Mouse (Mus musculus): ENCODE results near the gene Pttg1ip. TPM values are rescaled to one million over a fixed set of nuclear protein-coding genes. Genes with fewer than 3 reads are reported as not detected.

Gene Pttg1ip
- total RNA-seq, 2 experiments from 2014 or later: 71.6 to 77.6 TPM

DNA sequence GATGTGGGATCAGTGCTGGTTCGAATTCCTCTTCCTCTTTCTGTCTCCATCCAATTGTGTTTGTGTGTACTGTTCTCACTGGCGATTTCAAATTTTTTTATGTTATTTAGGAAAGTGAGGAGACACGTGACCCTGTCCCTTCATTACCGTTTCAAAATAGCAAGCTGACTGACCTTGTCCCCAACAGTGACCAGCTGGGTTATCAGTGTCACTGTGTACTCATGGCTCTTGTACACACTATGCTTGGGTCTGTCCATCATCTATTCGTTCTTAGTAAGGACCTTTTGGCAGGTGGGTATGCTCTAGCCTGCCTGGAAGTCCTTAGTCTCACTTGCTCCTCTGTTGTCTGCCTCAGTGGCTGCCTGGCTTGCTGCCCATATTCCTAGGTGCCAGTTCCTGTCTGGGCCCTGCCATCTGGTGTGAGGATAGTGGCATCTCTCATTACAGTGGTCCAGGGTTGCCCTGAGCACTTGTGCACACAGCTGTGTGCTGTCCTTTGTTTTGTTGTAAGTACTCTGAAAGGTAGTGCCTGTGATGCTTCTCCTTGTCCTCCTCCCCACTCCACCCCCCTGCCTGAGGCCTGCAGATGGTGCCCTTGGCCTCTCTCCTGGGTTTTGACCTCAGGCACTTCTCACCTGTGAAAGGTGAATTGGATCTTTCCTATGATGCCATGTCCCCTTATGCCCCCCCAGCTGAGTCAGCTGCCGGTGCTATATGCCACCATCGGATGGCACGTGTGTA is 28.9 kb downstream of the Pttg1ip start:
- H3K27ac ChIP-seq: no peak overlapping the region
- no peak overlapping the region for H3K4me3 ChIP-seq
- intact Hi-C loops (cut with DNase I): no loop called here
- no peak for TF ChIP-seq CTCF (IDR thresholded peaks at IDR 0.05)
- no peak for DNase-seq (ENCODE audit: extremely low spot score in 1 of 2, low spot score in 2 of 2)

DNA sequence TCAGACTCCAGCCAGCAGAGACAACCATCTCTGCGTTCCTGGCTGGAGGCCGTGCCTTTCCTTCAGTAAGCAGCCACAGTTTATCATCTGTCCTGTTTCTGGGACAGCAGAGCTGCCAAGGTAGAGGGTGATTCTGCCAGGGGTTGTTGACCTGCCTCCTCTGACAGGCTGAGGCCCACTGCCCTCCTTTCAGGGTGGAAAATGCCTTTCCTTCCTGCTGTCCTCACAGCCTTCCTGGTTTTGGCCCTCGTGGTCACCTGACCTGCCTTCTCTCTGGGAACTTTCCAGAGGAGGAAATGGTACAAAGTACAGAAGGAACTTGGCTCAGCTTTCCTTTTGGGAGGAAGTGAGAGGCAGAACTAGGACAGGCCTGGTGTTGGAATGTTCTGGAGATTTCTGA is 31.9 kb downstream of the Pttg1ip start:
- H3K27ac ChIP-seq: peak overlapping the region; percentile 67
- intact Hi-C loops (cut with DNase I): no loop called here
- DNase-seq (ENCODE audit: extremely low spot score in 1 of 2, low spot score in 2 of 2): no peak
- H3K4me3 ChIP-seq: no peak overlapping the region
- TF ChIP-seq CTCF (IDR thresholded peaks at IDR 0.05): no peak

DNA sequence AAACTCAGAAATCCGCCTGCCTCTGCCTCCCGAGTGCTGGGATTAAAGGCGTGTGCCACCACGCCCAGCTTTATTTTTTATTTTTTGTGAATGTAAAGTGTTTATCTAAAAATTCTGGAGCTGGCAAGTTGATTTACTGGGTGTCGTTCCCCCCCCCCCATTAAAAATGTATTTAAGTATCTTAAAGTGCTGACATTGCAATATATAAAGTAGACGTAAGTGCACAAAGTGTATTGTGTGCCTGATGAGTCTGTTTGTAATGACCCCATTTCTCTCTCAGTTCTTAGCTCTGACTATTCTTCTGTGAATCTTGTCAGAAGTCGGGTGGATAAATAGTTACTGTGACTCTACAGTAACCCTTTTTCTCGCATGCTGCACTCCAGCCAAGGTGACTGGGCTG is 34.1 kb downstream of the Pttg1ip start:
- no peak for DNase-seq (ENCODE audit: extremely low spot score in 1 of 2, low spot score in 2 of 2)
- intact Hi-C loops (cut with DNase I): no loop called here
- Histone ChIP-seq H3K27ac (no peak overlapping the region), H3K4me3 (no peak overlapping the region)
- no peak for TF ChIP-seq CTCF (IDR thresholded peaks at IDR 0.05)

DNA sequence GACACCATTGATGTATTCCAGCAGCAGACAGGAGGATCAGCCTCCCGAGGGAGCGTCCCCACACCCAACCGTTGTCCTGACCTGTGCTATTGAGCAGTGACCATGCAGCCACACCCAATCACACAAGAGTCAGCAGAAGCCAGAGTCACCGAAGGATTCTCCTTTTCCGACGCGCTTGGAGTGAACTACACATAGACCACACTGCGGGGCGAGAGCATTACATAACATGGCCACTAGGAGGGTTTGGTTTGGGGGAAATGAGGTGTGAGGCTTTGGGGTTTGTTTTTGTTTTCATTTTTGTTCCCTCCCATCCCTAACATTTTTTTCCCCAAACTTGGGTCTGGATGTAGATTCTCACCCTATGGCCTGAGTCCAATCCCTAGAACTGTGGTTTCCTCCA is 34.6 kb downstream of the Pttg1ip start:
- no peak; the same call in none of the 2 replicates for TF ChIP-seq CTCF (IDR thresholded peaks at IDR 0.05)
- intact Hi-C loops (cut with DNase I): no loop called here
- no peak overlapping the region for H3K4me3 ChIP-seq
- H3K27ac ChIP-seq: no peak overlapping the region
- DNase-seq (ENCODE audit: extremely low spot score in 1 of 2, low spot score in 2 of 2): no peak

DNA sequence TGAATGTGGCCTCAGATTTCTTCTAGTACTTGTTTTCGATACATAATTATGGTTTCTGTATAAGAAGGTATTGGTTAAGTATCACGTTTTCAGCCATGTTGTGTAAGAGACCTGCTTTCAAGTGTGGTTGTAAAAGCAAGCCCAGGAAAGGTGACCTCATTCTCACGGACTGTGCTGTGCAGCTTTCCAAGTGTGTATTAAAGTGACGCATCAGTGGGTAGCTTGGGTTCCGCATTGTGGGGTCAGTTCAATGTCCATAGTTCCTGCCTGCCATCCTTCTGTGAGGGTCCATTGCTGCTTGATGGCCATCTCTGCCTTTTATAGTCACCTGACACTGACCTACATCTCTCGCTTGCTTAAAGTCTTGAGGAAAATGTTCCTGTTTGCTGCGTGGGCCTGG is 35.4 kb downstream of the Pttg1ip start:
- Histone ChIP-seq H3K27ac (no peak overlapping the region), H3K4me3 (no peak overlapping the region)
- DNase-seq (ENCODE audit: extremely low spot score in 1 of 2, low spot score in 2 of 2): no peak
- no peak for TF ChIP-seq CTCF (IDR thresholded peaks at IDR 0.05)
- intact Hi-C loops (cut with DNase I): no loop called here

DNA sequence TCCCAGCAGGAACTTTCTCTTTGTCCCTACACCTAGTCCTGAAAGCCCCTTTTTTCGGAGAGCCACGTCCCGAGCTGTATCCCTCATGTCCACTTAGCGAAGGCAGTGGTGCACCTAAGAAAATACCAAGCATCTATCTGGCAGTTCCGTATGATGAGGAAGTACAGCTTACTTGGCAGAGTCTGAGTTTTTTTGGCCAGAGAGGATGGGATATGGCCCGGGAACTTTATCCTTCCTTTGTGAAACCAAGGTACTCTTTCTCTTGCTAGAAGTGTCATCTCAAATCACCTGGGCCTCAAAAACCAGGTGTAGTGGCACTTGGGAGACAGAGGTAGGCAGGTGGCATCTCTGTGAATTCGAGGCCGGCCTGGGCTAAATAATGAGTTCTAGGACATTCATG is 40.0 kb downstream of the Pttg1ip start:
- no peak for TF ChIP-seq CTCF (IDR thresholded peaks at IDR 0.05)
- intact Hi-C loops (cut with DNase I): loop anchor here (5.0 to 10.0 kb wide), 4 partner anchors 39 to 383 kb away; partner anchors contain the start of genes 1810043G02Rik, Fam207a, Pttg1ip and Trpm2
- H3K27ac ChIP-seq: peak overlapping the region; percentile 98
- DNase-seq (ENCODE audit: extremely low spot score in 1 of 2, low spot score in 2 of 2): no peak
- peak overlapping the region; percentile 69 for H3K4me3 ChIP-seq

DNA sequence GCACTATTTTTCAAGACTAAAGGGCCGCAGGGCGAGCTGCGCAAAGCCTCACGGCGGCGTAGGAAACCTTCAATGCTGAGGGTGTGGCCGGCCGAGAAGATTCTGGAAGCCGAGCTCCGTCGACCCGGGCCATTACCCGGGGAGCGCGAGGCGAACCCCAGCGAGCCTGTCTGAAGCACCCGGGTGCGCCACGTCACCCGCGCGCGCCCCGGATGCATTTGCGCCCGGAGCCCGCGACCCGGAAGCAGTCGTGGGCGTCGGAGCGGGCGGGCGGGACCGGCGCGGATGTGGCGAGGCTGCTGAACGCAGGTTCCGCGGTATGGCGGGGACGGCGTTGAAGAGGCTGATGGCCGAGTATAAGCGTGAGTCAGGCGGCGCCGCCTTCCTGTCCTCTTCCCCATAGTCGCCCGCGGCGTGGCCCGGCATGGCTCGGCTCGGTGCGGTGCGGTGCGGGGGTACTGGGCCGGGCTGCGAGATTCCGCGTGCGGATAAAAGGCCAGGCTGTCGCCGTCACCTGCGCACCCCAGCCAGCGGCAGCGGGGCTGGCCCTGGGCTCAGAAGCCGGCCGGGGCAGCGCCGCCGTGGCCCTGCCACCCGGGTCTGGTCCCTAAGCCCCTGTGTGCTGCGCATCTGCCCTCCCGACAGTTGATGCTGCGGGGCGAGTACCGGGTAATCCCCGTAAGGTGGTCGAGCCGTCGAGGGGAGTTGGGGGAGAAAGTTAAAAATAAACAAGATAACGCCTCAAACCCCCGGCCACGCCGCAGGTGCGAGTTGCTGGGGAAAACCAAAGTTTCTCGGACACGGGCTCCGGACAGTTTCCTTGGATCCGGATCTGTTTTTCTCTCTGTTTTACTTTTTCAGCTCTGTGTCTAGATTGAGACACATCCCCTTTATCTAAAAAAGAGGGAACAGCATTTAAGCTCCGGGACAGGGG is 40.8 kb downstream of the Pttg1ip start, which contains the start of gene Ube2g2:
Gene Ube2g2, plus strand, starts transcription at position 221 of the 934 bp plus-strand sequence.
- DNase-seq (ENCODE audit: extremely low spot score in 1 of 2, low spot score in 2 of 2): peak; percentile 92 to 97
- peak within 1 kb of the TSS; percentile 69 for H3K4me3 ChIP-seq
- peak within 1 kb of the TSS; percentile 98 for H3K27ac ChIP-seq
- intact Hi-C loops (cut with DNase I): loop anchor here (5.0 to 10.0 kb wide), 4 partner anchors 40 to 382 kb away; partner anchors contain the start of genes 1810043G02Rik, Fam207a, Pttg1ip and Trpm2
- no peak for TF ChIP-seq CTCF (IDR thresholded peaks at IDR 0.05)

DNA sequence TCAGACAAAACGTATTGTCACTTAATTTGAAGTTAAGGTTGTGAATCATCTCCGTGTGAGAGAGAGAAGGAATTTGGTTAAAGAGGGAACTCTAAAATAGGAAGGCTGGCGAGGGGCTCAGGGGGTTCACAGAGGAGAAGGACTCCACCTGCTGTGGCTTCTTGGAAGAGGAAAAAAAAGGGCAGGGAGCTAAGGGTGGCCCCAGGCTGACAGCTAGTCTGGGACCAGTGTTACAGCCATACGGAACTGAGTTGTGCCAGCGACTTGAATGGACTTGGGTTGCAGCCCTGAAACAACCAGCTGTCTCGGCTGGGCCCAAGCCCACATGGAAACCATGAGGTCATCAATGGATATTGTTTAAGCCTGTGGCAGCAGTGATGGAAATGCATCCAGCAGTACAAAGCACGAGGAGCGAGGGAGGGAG is 41.6 kb downstream of the Pttg1ip start:
- no peak; the same call in 1 of the 2 replicates for TF ChIP-seq CTCF (IDR thresholded peaks at IDR 0.05)
- peak in 1 of 2 experiments; percentile 41 for DNase-seq (ENCODE audit: extremely low spot score in 1 of 2, low spot score in 2 of 2)
- intact Hi-C loops (cut with DNase I): loop anchor here (5.0 to 10.0 kb wide), 4 partner anchors 41 to 382 kb away; partner anchors contain the start of genes 1810043G02Rik, Fam207a, Pttg1ip and Trpm2
- Histone ChIP-seq H3K27ac (peak overlapping the region; percentile 98), H3K4me3 (peak overlapping the region; percentile 69)

DNA sequence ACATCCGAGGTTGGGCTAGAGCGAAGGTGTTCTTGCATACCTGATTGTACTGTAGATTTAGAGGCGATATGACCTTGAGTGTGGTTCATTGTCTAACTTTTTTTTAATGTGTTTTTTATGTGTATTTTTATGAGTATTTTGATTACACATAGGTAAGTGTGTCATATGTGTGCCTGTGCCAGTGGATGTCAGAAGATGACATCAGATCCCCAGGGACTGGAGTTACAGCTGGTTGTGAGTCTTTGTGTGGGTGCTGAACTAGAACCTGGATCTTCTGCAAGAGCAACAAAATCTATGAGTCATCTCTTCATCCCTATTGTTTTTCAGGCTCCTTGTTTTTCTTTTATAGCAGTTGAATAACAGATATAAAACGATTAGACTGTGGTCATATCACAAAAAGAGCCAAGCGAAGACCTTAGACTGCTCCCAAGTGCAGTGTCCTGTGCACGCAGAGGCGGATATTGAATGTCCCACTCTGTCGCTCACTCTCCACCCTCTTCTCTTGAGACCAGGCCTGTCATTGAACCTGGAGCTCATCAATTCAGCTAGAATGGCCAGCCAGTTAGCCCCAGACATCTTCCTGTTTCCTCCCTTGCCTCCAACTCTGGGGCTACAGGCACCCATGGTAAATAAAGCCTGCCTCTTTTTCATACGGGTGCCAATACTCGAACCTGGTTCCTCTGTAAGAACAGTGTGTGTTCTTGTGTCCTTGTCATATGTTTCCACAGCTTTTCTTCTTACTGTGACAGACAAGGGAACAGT is 42.3 kb downstream of the Pttg1ip start:
- Histone ChIP-seq H3K27ac (peak overlapping the region; percentile 60), H3K4me3 (no peak overlapping the region)
- intact Hi-C loops (cut with DNase I): loop anchor here (5.0 to 10.0 kb wide), 4 partner anchors 42 to 381 kb away; partner anchors contain the start of genes 1810043G02Rik, Fam207a, Pttg1ip and Trpm2
- TF ChIP-seq CTCF (IDR thresholded peaks at IDR 0.05): no peak
- no peak for DNase-seq (ENCODE audit: extremely low spot score in 1 of 2, low spot score in 2 of 2)

DNA sequence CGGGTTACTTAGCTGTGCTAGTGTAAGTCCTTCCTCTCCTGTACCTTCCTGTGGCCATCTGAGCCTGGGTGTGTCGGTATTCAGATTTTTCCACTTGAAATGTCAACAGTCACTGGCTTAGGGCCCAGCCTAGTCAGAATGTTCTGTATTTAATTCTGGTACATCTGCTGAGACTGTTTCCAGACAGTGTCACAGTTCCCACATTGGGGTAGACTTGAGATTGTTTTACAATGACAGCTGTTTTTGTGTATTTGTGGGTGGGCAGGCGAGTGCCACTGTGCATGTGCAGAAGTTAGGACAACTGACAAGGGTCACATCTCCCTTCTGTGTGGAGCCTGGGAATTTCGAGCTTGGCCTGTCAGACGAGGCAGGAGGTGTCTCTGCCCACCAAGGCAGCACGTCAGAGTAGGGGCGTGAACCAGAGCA is 43.1 kb downstream of the Pttg1ip start:
- Histone ChIP-seq H3K27ac (peak overlapping the region; percentile 60), H3K4me3 (no peak overlapping the region)
- intact Hi-C loops (cut with DNase I): loop anchor here (5.0 to 10.0 kb wide), 4 partner anchors 42 to 380 kb away; partner anchors contain the start of genes 1810043G02Rik, Fam207a, Pttg1ip and Trpm2
- peak in 1 of 2 experiments; percentile 31 for DNase-seq (ENCODE audit: extremely low spot score in 1 of 2, low spot score in 2 of 2)
- no peak for TF ChIP-seq CTCF (IDR thresholded peaks at IDR 0.05)

DNA sequence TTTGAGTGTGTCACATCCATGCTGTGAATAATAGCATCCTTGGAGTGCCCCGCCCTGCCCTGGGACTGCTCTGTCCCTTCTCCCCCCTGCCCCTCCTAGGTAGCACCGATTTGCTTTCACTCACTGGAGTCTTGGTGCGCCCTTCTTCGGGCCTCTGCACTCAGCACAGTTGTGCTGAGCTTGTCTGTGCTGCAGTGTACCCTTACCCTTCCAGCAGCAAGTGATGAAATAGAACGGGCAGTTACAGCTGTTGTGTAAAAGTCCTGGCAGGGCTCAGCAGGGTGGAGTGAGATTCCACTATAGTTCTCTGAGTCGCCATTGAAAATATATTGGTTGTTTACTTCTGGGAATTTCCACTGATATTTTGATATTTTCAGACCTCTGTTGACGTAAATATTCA is 44.5 kb downstream of the Pttg1ip start:
- Histone ChIP-seq H3K4me3 (no peak overlapping the region), H3K27ac (no peak overlapping the region)
- no peak for DNase-seq (ENCODE audit: extremely low spot score in 1 of 2, low spot score in 2 of 2)
- intact Hi-C loops (cut with DNase I): loop anchor here (2.0 to 10.0 kb wide), 4 partner anchors 253 to 379 kb away; partner anchors contain the start of genes 1810043G02Rik and Trpm2
- no peak for TF ChIP-seq CTCF (IDR thresholded peaks at IDR 0.05)

Measured in left cerebral cortex, adult 2 months (tissue).